Mouse (Mus musculus): ENCODE measurements around the gene Myo9a.

- TF ChIP-seq POLR2A (IDR thresholded peaks at IDR 0.05; ENCODE audit: extremely low read depth, insufficient read depth, low read length) (no peak), CTCF (IDR thresholded peaks at IDR 0.05; ENCODE audit: extremely low read depth, insufficient read depth, low read length) (peak; percentile 69)
These were observed 208.6 kb downstream of the Myo9a start for GRCm38 (mm10) chr9:59959276-59959675.

Measured in cortical plate, adult 2 months (tissue).